Mouse (Mus musculus): ENCODE measurements around the gene Clec12b. TPM values are rescaled to one million over a fixed set of nuclear protein-coding genes. Genes with fewer than 3 reads are reported as not detected.
A peak's percentile ranks its signal among the peaks of the same experiment; 100 is the strongest.

The Clec12b gene
- total and polyA plus RNA-seq, 2 experiments from 2014 or later: 0.16 TPM; not detected in 1

DNA sequence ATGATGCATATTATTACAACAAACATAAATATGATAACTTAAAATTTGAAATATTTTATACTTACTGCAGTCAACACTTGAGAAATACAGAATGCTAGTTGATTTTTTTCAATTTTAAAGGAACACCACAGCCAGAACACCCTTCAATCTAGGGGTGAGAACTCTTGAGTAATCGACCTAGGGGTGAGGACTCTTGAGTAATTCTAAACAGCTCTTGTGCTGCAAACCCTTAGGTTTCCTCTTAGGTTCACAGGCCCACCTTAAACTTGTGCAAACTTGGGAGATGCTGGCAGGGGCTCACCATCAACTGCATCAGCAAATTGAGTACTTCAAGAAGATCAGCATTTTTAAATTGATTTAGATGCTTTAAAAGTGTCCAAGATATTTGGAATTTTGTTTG is 47.9 kb downstream of the Clec12b start:
- DNase-seq (ENCODE audit: low spot score) (no peak), ATAC-seq (ENCODE audit: insufficient read depth, low read depth) (no peak)
- Histone ChIP-seq H3K9me3 (replicated peaks; ENCODE audit: control insufficient read depth, low read length) (no peaks in the 10 kb centered on the region), H3K27me3 (ENCODE audit: control insufficient read depth, insufficient read depth, low read length) (no peaks in the 10 kb centered on the region), H3K36me3 (replicated peaks; ENCODE audit: control insufficient read depth, insufficient read depth, low read length) (no peaks in the 10 kb centered on the region), H3K4me2 (ENCODE audit: low read depth, low read length) (no peak overlapping the region), H3K4me3 (ENCODE audit: low read depth, low read length) (no peak overlapping the region), H3K9ac (replicated peaks; ENCODE audit: low read depth, low read length) (no peak overlapping the region), H3K4me1 (ENCODE audit: control insufficient read depth, insufficient read depth) (no peaks in the 10 kb centered on the region), H3K27ac (ENCODE audit: low read depth) (no peak overlapping the region)
- TF ChIP-seq EP300 (IDR thresholded peaks at IDR 0.05; ENCODE audit: low read depth) (no peak), CTCF (IDR thresholded peaks at IDR 0.05; ENCODE audit: low read depth) (no peak)
- WGBS: 60% methylated on average over 1 of the region's 1 CpGs

DNA sequence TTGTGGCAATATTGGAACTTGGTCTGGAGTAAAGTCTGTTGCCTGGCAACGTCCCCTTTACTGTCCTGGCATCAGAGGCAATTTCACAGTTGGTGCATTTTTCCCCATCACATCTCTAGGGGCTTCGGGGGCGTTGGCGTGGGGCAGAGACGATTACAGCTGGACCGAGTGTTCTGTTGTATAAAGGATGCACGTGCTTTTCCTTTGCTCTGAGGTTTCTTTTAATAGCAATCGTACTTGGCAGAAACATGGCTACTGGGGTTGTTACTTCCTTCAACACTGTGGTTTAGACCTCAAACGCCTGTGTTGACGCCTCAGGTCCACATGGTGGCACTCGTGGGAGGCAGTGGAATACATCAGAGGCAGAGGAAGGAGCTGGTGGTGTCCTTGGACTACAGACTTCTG is 52.0 kb downstream of the Clec12b start:
- Histone ChIP-seq H3K9me3 (replicated peaks; ENCODE audit: control insufficient read depth, low read length) (no peaks in the 10 kb centered on the region), H3K4me1 (ENCODE audit: control insufficient read depth, insufficient read depth) (no peaks in the 10 kb centered on the region), H3K4me3 (ENCODE audit: low read depth, low read length) (no peak overlapping the region), H3K27me3 (ENCODE audit: control insufficient read depth, insufficient read depth, low read length) (no peaks in the 10 kb centered on the region), H3K36me3 (replicated peaks; ENCODE audit: control insufficient read depth, insufficient read depth, low read length) (no peaks in the 10 kb centered on the region), H3K4me2 (ENCODE audit: low read depth, low read length) (peak overlapping the region; percentile 32), H3K27ac (ENCODE audit: low read depth) (no peak overlapping the region), H3K9ac (replicated peaks; ENCODE audit: low read depth, low read length) (no peak overlapping the region)
- WGBS: 10% methylated on average over 11 of the region's 11 CpGs
- TF ChIP-seq CTCF (IDR thresholded peaks at IDR 0.05; ENCODE audit: low read depth): peak; percentile 86
- TF ChIP-seq EP300 (IDR thresholded peaks at IDR 0.05; ENCODE audit: low read depth): no peak
- ATAC-seq (ENCODE audit: insufficient read depth, low read depth) (peak; percentile 70), DNase-seq (ENCODE audit: low spot score) (peak; percentile 71)

DNA sequence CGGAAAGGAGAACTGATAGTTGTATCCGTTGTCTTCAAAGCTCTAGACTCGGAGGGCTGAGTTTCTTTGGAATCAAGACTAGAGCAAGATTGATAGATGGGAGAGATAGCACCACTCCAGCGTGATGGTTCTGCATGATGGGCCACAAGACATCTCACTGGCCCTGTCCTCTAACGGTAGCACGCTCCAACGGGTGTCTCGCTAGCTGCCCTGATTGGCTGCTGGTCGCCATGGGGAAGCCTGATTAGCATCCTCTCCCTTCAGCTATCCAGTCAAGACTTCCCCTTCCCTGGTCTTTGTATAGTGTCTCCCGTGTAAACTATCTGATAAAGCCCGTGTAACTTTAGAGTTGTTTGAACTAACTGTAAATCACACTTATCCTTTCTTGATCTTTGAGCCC is 54.1 kb downstream of the Clec12b start, which contains the start of gene 4922502D21Rik:
Gene 4922502D21Rik (minus strand): TSS at position 187 of the 400 bp plus-strand sequence.
- no peak for TF ChIP-seq CTCF (IDR thresholded peaks at IDR 0.05; ENCODE audit: low read depth)
- TF ChIP-seq EP300 (IDR thresholded peaks at IDR 0.05; ENCODE audit: low read depth): no peak
- Histone ChIP-seq H3K4me2 (ENCODE audit: low read depth, low read length) (no peak within 1 kb of the TSS), H3K4me3 (ENCODE audit: low read depth, low read length) (no peak within 1 kb of the TSS), H3K36me3 (replicated peaks; ENCODE audit: control insufficient read depth, insufficient read depth, low read length) (no peaks in the 10 kb centered on the region), H3K27ac (ENCODE audit: low read depth) (no peak within 1 kb of the TSS), H3K4me1 (ENCODE audit: control insufficient read depth, insufficient read depth) (no peaks in the 10 kb centered on the region), H3K27me3 (ENCODE audit: control insufficient read depth, insufficient read depth, low read length) (no peaks in the 10 kb centered on the region), H3K9ac (replicated peaks; ENCODE audit: low read depth, low read length) (no peak within 1 kb of the TSS), H3K9me3 (replicated peaks; ENCODE audit: control insufficient read depth, low read length) (no peaks in the 10 kb centered on the region)
- ATAC-seq (ENCODE audit: insufficient read depth, low read depth) (no peak), DNase-seq (ENCODE audit: low spot score) (no peak)
- 53% methylated on average over 11 of the region's 11 CpGs for WGBS

DNA sequence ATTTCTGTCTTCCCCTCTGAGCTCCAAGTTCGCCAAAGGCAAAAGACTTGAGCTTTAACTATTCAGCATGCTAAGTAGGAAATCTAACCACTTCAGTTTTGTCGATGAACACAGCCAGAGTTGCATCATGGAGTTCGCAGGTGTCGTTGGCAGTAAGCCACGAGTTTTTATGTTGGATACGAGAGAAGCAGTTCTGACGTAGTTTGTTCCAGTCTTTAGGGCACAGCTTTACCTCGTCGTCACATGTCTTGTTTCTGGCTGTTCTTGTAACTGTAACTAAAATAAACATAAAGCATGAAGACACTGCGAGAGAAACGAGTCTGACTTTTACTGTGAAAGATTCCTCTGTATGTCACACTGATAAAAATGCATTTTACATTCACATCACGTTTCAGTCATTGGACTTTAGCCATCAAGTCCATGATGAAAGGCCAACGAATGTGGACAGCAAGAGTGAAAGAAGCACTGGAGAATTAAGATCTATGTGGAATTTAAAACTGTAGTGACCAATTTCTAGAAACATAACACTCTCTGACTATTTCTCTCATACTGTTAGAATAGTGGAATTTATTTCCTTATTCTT is 59.0 kb downstream of the Clec12b start:
- Histone ChIP-seq H3K27me3 (ENCODE audit: control insufficient read depth, insufficient read depth, low read length) (no peaks in the 10 kb centered on the region), H3K4me2 (ENCODE audit: low read depth, low read length) (no peak overlapping the region), H3K9ac (replicated peaks; ENCODE audit: low read depth, low read length) (no peak overlapping the region), H3K4me1 (ENCODE audit: control insufficient read depth, insufficient read depth) (no peaks in the 10 kb centered on the region), H3K27ac (ENCODE audit: low read depth) (no peak overlapping the region), H3K9me3 (replicated peaks; ENCODE audit: control insufficient read depth, low read length) (no peaks in the 10 kb centered on the region), H3K36me3 (replicated peaks; ENCODE audit: control insufficient read depth, insufficient read depth, low read length) (no peaks in the 10 kb centered on the region), H3K4me3 (ENCODE audit: low read depth, low read length) (no peak overlapping the region)
- DNase-seq (ENCODE audit: low spot score) (no peak), ATAC-seq (ENCODE audit: insufficient read depth, low read depth) (no peak)
- no peak for TF ChIP-seq CTCF (IDR thresholded peaks at IDR 0.05; ENCODE audit: low read depth)
- TF ChIP-seq EP300 (IDR thresholded peaks at IDR 0.05; ENCODE audit: low read depth): no peak
- WGBS: 42% methylated on average over 13 of the region's 13 CpGs

DNA sequence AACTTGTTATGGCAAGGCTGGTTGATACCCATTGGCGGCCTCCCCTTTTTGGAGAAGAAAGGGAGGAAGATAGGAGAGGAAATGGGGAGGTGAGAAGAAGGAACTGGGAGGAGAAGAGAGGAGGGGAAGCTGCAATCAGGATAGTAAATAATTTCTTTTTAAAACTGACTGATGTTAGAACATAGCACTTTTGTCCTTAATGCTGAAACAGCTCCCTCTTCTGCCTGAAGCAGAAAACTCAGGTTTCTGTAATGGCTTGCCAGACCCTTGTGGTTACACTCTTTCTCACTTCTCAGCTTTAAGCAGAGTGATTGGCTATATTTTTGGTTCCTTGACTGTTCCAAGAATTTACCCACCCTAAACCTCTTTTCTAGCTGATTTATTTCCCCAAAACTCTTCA is 59.7 kb downstream of the Clec12b start:
- Histone ChIP-seq H3K27me3 (ENCODE audit: control insufficient read depth, insufficient read depth, low read length) (no peaks in the 10 kb centered on the region), H3K9ac (replicated peaks; ENCODE audit: low read depth, low read length) (no peak overlapping the region), H3K9me3 (replicated peaks; ENCODE audit: control insufficient read depth, low read length) (no peaks in the 10 kb centered on the region), H3K4me1 (ENCODE audit: control insufficient read depth, insufficient read depth) (no peaks in the 10 kb centered on the region), H3K4me3 (ENCODE audit: low read depth, low read length) (no peak overlapping the region), H3K27ac (ENCODE audit: low read depth) (no peak overlapping the region), H3K4me2 (ENCODE audit: low read depth, low read length) (no peak overlapping the region), H3K36me3 (replicated peaks; ENCODE audit: control insufficient read depth, insufficient read depth, low read length) (no peaks in the 10 kb centered on the region)
- TF ChIP-seq CTCF (IDR thresholded peaks at IDR 0.05; ENCODE audit: low read depth): no peak
- no peak for TF ChIP-seq EP300 (IDR thresholded peaks at IDR 0.05; ENCODE audit: low read depth)
- DNase-seq (ENCODE audit: low spot score): no peak
- no peak for ATAC-seq (ENCODE audit: insufficient read depth, low read depth)
- WGBS: 58% methylated on average over 1 of the region's 1 CpGs

Other genes starting within 250 kb of the Clec12b start
- gene Clec2d, start 205.3 kb downstream of the Clec12b start, total RNA-seq (2014; rRNA removed; ENCODE audit: low replicate concordance): 24.4 and 67.2 TPM in 2 replicates
- 0.47 and 0.49 TPM in 2 replicates for gene Clec2d, start 205.3 kb downstream of the Clec12b start, polyA plus RNA-seq (2015; fragmentation: Nextera tagmentation; extraction: Ambion mirVana)
- gene Cd69, start 110.4 kb downstream of the Clec12b start, total RNA-seq (2014; rRNA removed; ENCODE audit: low replicate concordance): not detected in 2 replicates
- not detected in 2 replicates for gene Cd69, start 110.4 kb downstream of the Clec12b start, polyA plus RNA-seq (2015; fragmentation: Nextera tagmentation; extraction: Ambion mirVana)
- not detected in 2 replicates for gene 4922502D21Rik, start 54.1 kb downstream of the Clec12b start, total RNA-seq (2014; rRNA removed; ENCODE audit: low replicate concordance)
- gene 4922502D21Rik, start 54.1 kb downstream of the Clec12b start, polyA plus RNA-seq (2015; fragmentation: Nextera tagmentation; extraction: Ambion mirVana): not detected in 2 replicates
- not detected in 2 replicates for gene Clec12a, start 43.2 kb downstream of the Clec12b start, total RNA-seq (2014; rRNA removed; ENCODE audit: low replicate concordance)
- 0.36 and 0.37 TPM in 2 replicates for gene Clec12a, start 43.2 kb downstream of the Clec12b start, polyA plus RNA-seq (2015; fragmentation: Nextera tagmentation; extraction: Ambion mirVana)
- 0.15 TPM in 1 of 2 replicates, not detected in the other for gene Clec1b, start 11.4 kb upstream of the Clec12b start, total RNA-seq (2014; rRNA removed; ENCODE audit: low replicate concordance)
- gene Clec1b, start 11.4 kb upstream of the Clec12b start, polyA plus RNA-seq (2015; fragmentation: Nextera tagmentation; extraction: Ambion mirVana): 2.5 and 2.7 TPM in 2 replicates
- gene Clec9a, start 23.0 kb upstream of the Clec12b start, total RNA-seq (2014; rRNA removed; ENCODE audit: low replicate concordance): not detected in 2 replicates
- 0.22 and 0.23 TPM in 2 replicates for gene Clec9a, start 23.0 kb upstream of the Clec12b start, polyA plus RNA-seq (2015; fragmentation: Nextera tagmentation; extraction: Ambion mirVana)
- gene Clec1a, start 66.1 kb upstream of the Clec12b start, total RNA-seq (2014; rRNA removed; ENCODE audit: low replicate concordance): 8.9 and 23.3 TPM in 2 replicates
- gene Clec1a, start 66.1 kb upstream of the Clec12b start, polyA plus RNA-seq (2015; fragmentation: Nextera tagmentation; extraction: Ambion mirVana): 9.1 and 10.5 TPM in 2 replicates
- 0.35 and 1.9 TPM in 2 replicates for gene Olr1, start 121.3 kb upstream of the Clec12b start, total RNA-seq (2014; rRNA removed; ENCODE audit: low replicate concordance)
- gene Olr1, start 121.3 kb upstream of the Clec12b start, polyA plus RNA-seq (2015; fragmentation: Nextera tagmentation; extraction: Ambion mirVana): 0.27 TPM in 2 replicates
- gene Tmem52b, start 126.7 kb upstream of the Clec12b start, total RNA-seq (2014; rRNA removed; ENCODE audit: low replicate concordance): not detected in 2 replicates
- gene Tmem52b, start 126.7 kb upstream of the Clec12b start, polyA plus RNA-seq (2015; fragmentation: Nextera tagmentation; extraction: Ambion mirVana): not detected in 2 replicates
- 63.3 and 73.2 TPM in 2 replicates for gene Gabarapl1, start 147.3 kb upstream of the Clec12b start, total RNA-seq (2014; rRNA removed; ENCODE audit: low replicate concordance)
- gene Gabarapl1, start 147.3 kb upstream of the Clec12b start, polyA plus RNA-seq (2015; fragmentation: Nextera tagmentation; extraction: Ambion mirVana): 41.8 and 52.7 TPM in 2 replicates
- gene Klre1, start 192.0 kb upstream of the Clec12b start, total RNA-seq (2014; rRNA removed; ENCODE audit: low replicate concordance): not detected in 2 replicates
- not detected in 2 replicates for gene Klre1, start 192.0 kb upstream of the Clec12b start, polyA plus RNA-seq (2015; fragmentation: Nextera tagmentation; extraction: Ambion mirVana)
- not detected in 2 replicates for gene Klrd1, start 205.9 kb upstream of the Clec12b start, total RNA-seq (2014; rRNA removed; ENCODE audit: low replicate concordance)
- 0.15 and 0.30 TPM in 2 replicates for gene Klrd1, start 205.9 kb upstream of the Clec12b start, polyA plus RNA-seq (2015; fragmentation: Nextera tagmentation; extraction: Ambion mirVana)
- gene Klrk1, start 238.0 kb upstream of the Clec12b start, total RNA-seq (2014; rRNA removed; ENCODE audit: low replicate concordance): not detected in 2 replicates
- 0.10 and 0.11 TPM in 2 replicates for gene Klrk1, start 238.0 kb upstream of the Clec12b start, polyA plus RNA-seq (2015; fragmentation: Nextera tagmentation; extraction: Ambion mirVana)